Mouse (Mus musculus) testis, adult 2 months (tissue): ENCODE results near the gene Atxn1.

Experiments
- CTCF ChIP-seq: fragments of 200-500 bp; IDR thresholded peaks from 2 replicates; pipeline ENCODE4 v1.5.1; 2012; ENCODE audit warnings: low read depth, mild to moderate bottlenecking, inconsistent platforms, low read length, moderate library complexity; ENCODE audit not compliant: control insufficient read depth, insufficient read depth, insufficient replicate concordance
- POLR2A ChIP-seq: fragments of 200-500 bp; IDR thresholded peaks from 2 replicates; pipeline ENCODE4 v1.6.1; 2012; ENCODE audit warnings: low read depth, mild to moderate bottlenecking, inconsistent platforms, low read length, moderate library complexity; ENCODE audit not compliant: control insufficient read depth

DNA sequence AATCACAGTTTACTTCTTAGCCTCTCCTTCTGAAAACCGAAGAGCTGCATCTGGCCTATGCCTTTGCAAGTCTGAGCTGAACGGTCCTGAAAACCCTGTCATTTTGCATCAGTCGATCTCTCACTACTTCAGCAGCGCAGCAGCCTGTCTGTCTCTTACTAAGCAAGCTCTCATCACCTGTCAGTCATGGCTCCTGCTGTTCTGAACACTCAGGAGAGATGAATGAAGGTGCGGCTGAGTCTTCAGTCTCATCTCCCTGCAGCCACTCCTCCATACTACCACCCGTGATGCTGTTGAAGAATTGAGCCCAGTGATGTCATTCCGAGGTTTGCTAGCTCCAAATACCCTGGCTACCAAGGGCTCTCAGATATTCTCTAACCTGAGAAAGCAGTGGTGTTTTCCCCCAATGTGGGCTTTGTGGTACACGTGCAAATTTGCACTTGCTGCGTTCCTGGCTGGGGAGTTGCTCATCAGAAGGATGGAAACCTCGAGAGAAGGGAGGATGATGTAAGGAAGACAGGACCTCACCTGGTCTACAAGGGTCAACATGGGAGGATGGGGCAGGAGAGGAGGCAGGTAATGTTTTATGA is 313.1 kb downstream of the Atxn1 start:
- TF ChIP-seq POLR2A (no peak), CTCF (no peak)
